Mouse (Mus musculus): ENCODE results near the gene Ankrd35. TPM values are rescaled to one million over a fixed set of nuclear protein-coding genes. Genes with fewer than 3 reads are reported as not detected.

Ankrd35 gene
- polyA plus RNA-seq, 1 experiment, result 30.5 TPM

- no peak for TF ChIP-seq FLI1 (IDR thresholded peaks at IDR 0.05; ENCODE audit: low read length)
- H3K4me1 ChIP-seq, result peaks cover 44% of the 10 kb centered on the region
- H3K36me3 ChIP-seq (replicated peaks; ENCODE audit: low read length), result peaks cover 71% of the 10 kb centered on the region
Measured at GRCm38 (mm10) chr3:96700376-96700775, 30.4 kb downstream of the Ankrd35 start.

GRCm38 (mm10) chr3:96701003-96701402 is 31.1 kb downstream of the Ankrd35 start:
- Histone ChIP-seq H3K4me3 (replicated peaks) (no peak overlapping the region), H3K4me1 (peaks cover 38% of the 10 kb centered on the region), H3K36me3 (replicated peaks; ENCODE audit: low read length) (peaks cover 77% of the 10 kb centered on the region), H3K9me3 (no peaks in the 10 kb centered on the region), H3K27me3 (replicated peaks) (no peaks in the 10 kb centered on the region)
- TF ChIP-seq FLI1 (IDR thresholded peaks at IDR 0.05; ENCODE audit: low read length), result no peak
- no peak for TF ChIP-seq GATA1 (IDR thresholded peaks at IDR 0.05; ENCODE audit: borderline replicate concordance, low read length)

More at GRCm38 (mm10) chr3:96700376-96700775, 30.4 kb downstream of the Ankrd35 start:
- Histone ChIP-seq H3K4me3 (replicated peaks) (no peak overlapping the region), H3K9me3 (no peaks in the 10 kb centered on the region), H3K27me3 (replicated peaks) (no peaks in the 10 kb centered on the region)

- peaks cover 17% of the 10 kb centered on the region for H3K27me3 ChIP-seq (replicated peaks)
- peaks cover 75% of the 10 kb centered on the region for H3K36me3 ChIP-seq (replicated peaks; ENCODE audit: low read length)
- TF ChIP-seq FLI1 (IDR thresholded peaks at IDR 0.05; ENCODE audit: low read length) (no peak), GATA1 (IDR thresholded peaks at IDR 0.05; ENCODE audit: borderline replicate concordance, low read length) (no peak)
- H3K4me1 ChIP-seq, result peaks cover 30% of the 10 kb centered on the region
- no peak overlapping the region for H3K4me3 ChIP-seq (replicated peaks)
- no peaks in the 10 kb centered on the region for H3K9me3 ChIP-seq
Measured at GRCm38 (mm10) chr3:96704778-96705177, 34.8 kb downstream of the Ankrd35 start.

GRCm38 (mm10) chr3:96706217-96706616 is 36.3 kb downstream of the Ankrd35 start:
- Histone ChIP-seq H3K36me3 (replicated peaks; ENCODE audit: low read length) (peaks cover 75% of the 10 kb centered on the region), H3K4me1 (peaks cover 27% of the 10 kb centered on the region), H3K27me3 (replicated peaks) (peaks cover 17% of the 10 kb centered on the region), H3K4me3 (replicated peaks) (no peak overlapping the region), H3K9me3 (0 out of 2 replicates have a peak, but pooled peaks cover 4% of the 10 kb centered on the region)
- TF ChIP-seq FLI1 (IDR thresholded peaks at IDR 0.05; ENCODE audit: low read length) (no peak), GATA1 (IDR thresholded peaks at IDR 0.05; ENCODE audit: borderline replicate concordance, low read length) (no peak)

GRCm38 (mm10) chr3:96706984-96707383 is 37.1 kb downstream of the Ankrd35 start:
- H3K36me3 ChIP-seq (replicated peaks; ENCODE audit: low read length), result peaks cover 75% of the 10 kb centered on the region
- TF ChIP-seq FLI1 (IDR thresholded peaks at IDR 0.05; ENCODE audit: low read length) (no peak), GATA1 (IDR thresholded peaks at IDR 0.05; ENCODE audit: borderline replicate concordance, low read length) (no peak)
- no peak overlapping the region for H3K4me3 ChIP-seq (replicated peaks)
- peaks cover 27% of the 10 kb centered on the region for H3K4me1 ChIP-seq
- 0 out of 2 replicates have a peak, but pooled peaks cover 4% of the 10 kb centered on the region for H3K9me3 ChIP-seq
- peaks cover 17% of the 10 kb centered on the region for H3K27me3 ChIP-seq (replicated peaks)

GRCm38 (mm10) chr3:96707903-96708683 is 38.2 kb downstream of the Ankrd35 start, which contains the start of gene Nudt17:
Gene Nudt17, minus strand, starts transcription at chr3:96708562.
- peaks cover 27% of the 10 kb centered on the region for H3K4me1 ChIP-seq
- no peak for TF ChIP-seq FLI1 (IDR thresholded peaks at IDR 0.05; ENCODE audit: low read length)
- TF ChIP-seq GATA1 (IDR thresholded peaks at IDR 0.05; ENCODE audit: borderline replicate concordance, low read length), result no peak
- peak within 1 kb of the TSS; percentile 93 for H3K4me3 ChIP-seq (replicated peaks)
- peaks cover 77% of the 10 kb centered on the region for H3K36me3 ChIP-seq (replicated peaks; ENCODE audit: low read length)
- H3K9me3 ChIP-seq, result 0 out of 2 replicates have a peak, but pooled peaks cover 4% of the 10 kb centered on the region
- peaks cover 17% of the 10 kb centered on the region for H3K27me3 ChIP-seq (replicated peaks)

GRCm38 (mm10) chr3:96708684-96709064 is 38.7 kb downstream of the Ankrd35 start:
- H3K4me3 ChIP-seq (replicated peaks), result peak overlapping the region; percentile 57
- peaks cover 77% of the 10 kb centered on the region for H3K36me3 ChIP-seq (replicated peaks; ENCODE audit: low read length)
- TF ChIP-seq FLI1 (IDR thresholded peaks at IDR 0.05; ENCODE audit: low read length) (no peak), GATA1 (IDR thresholded peaks at IDR 0.05; ENCODE audit: borderline replicate concordance, low read length) (no peak)
- peaks cover 17% of the 10 kb centered on the region for H3K27me3 ChIP-seq (replicated peaks)
- 0 out of 2 replicates have a peak, but pooled peaks cover 4% of the 10 kb centered on the region for H3K9me3 ChIP-seq
- peaks cover 27% of the 10 kb centered on the region for H3K4me1 ChIP-seq

- 0 out of 2 replicates have a peak, but pooled peaks cover 4% of the 10 kb centered on the region for H3K9me3 ChIP-seq
- H3K27me3 ChIP-seq (replicated peaks), result no peaks in the 10 kb centered on the region
- H3K36me3 ChIP-seq (replicated peaks; ENCODE audit: low read length), result peaks cover 87% of the 10 kb centered on the region
- TF ChIP-seq GATA1 (IDR thresholded peaks at IDR 0.05; ENCODE audit: borderline replicate concordance, low read length), result no peak
- no peak for TF ChIP-seq FLI1 (IDR thresholded peaks at IDR 0.05; ENCODE audit: low read length)
- peaks cover 24% of the 10 kb centered on the region for H3K4me1 ChIP-seq
- no peak overlapping the region for H3K4me3 ChIP-seq (replicated peaks)
Measured at GRCm38 (mm10) chr3:96714286-96714685, 44.4 kb downstream of the Ankrd35 start.

- Histone ChIP-seq H3K27me3 (replicated peaks) (no peaks in the 10 kb centered on the region), H3K36me3 (replicated peaks; ENCODE audit: low read length) (peaks cover 87% of the 10 kb centered on the region), H3K9me3 (no peaks in the 10 kb centered on the region), H3K4me3 (replicated peaks) (no peak overlapping the region), H3K4me1 (peaks cover 32% of the 10 kb centered on the region)
- TF ChIP-seq GATA1 (IDR thresholded peaks at IDR 0.05; ENCODE audit: borderline replicate concordance, low read length), result no peak
Measured at GRCm38 (mm10) chr3:96715854-96716253, 45.9 kb downstream of the Ankrd35 start.

GRCm38 (mm10) chr3:96719173-96719572 is 49.2 kb downstream of the Ankrd35 start:
- Histone ChIP-seq H3K4me1 (peaks cover 48% of the 10 kb centered on the region), H3K4me3 (replicated peaks) (no peak overlapping the region), H3K36me3 (replicated peaks; ENCODE audit: low read length) (peaks cover 87% of the 10 kb centered on the region), H3K9me3 (no peaks in the 10 kb centered on the region), H3K27me3 (replicated peaks) (no peaks in the 10 kb centered on the region)
- TF ChIP-seq FLI1 (IDR thresholded peaks at IDR 0.05; ENCODE audit: low read length), result no peak
- no peak for TF ChIP-seq GATA1 (IDR thresholded peaks at IDR 0.05; ENCODE audit: borderline replicate concordance, low read length)
